Mouse (Mus musculus) ES-E14 (cell line): Measurements from ENCODE around the gene Eef1akmt4. TPM values are rescaled to one million over a fixed set of nuclear protein-coding genes. Genes with fewer than 3 reads are reported as not detected.

Source experiments
- DNase-seq: peaks from one replicate; pipeline ENCODE4 v3.0.0-alpha.2; 2013; ENCODE audit warnings: low read depth, low spot score
- H3K27ac ChIP-seq: 2 replicates; pipeline ENCODE4 v1.5.1; 2012; ENCODE audit warnings: low read depth, mild to moderate bottlenecking, low read length, moderate library complexity, mixed read lengths; ENCODE audit not compliant: poor library complexity, insufficient read depth, severe bottlenecking
- H3K36me3 ChIP-seq: 2 replicates; pipeline ENCODE4 v1.6.1; 2012; ENCODE audit warnings: mild to moderate bottlenecking, low read length, moderate library complexity, mixed read lengths; ENCODE audit not compliant: control insufficient read depth, poor library complexity, insufficient read depth, severe bottlenecking
- H3K4me1 ChIP-seq, 2 experiments: fragments of 150-350 bp in 1 of 2; sonication (generic) in 1 of 2; 2 replicates each; pipeline ENCODE4 v1.6.1; 2012; ENCODE audit warnings: low read length in 2 of 2, mild to moderate bottlenecking in 1 of 2, mixed read lengths in 1 of 2; ENCODE audit not compliant: control insufficient read depth in 2 of 2, insufficient read depth in 2 of 2, poor library complexity in 1 of 2
- H3K4me3 ChIP-seq, 2 experiments: fragments of 150-350 bp in 1 of 2; sonication (generic) in 1 of 2; 2 replicates each; pipeline ENCODE4 v1.5.1; 2012; ENCODE audit warnings: low read length in 2 of 2, low read depth in 1 of 2, mild to moderate bottlenecking in 1 of 2, mixed read lengths in 1 of 2; ENCODE audit not compliant: insufficient read depth in 1 of 2, poor library complexity in 1 of 2, severe bottlenecking in 1 of 2
- H3K9ac ChIP-seq: 2 replicates; pipeline ENCODE4 v1.6.1; 2012; ENCODE audit warnings: low read depth, mild to moderate bottlenecking, low read length, mixed read lengths; ENCODE audit not compliant: poor library complexity, insufficient read depth, severe bottlenecking
- H3K9me3 ChIP-seq: fragments of 150-350 bp; sonication (generic); 2 replicates; pipeline ENCODE4 v1.6.1; 2012; ENCODE audit warnings: low read depth, mild to moderate bottlenecking, low read length; ENCODE audit not compliant: control insufficient read depth, insufficient read depth
- CHD2 ChIP-seq: IDR thresholded peaks from 2 replicates; pipeline ENCODE4 v1.6.1; 2014; ENCODE audit warnings: mild to moderate bottlenecking, low read depth, low read length, inconsistent platforms
- HCFC1 ChIP-seq: IDR thresholded peaks from 2 replicates; pipeline ENCODE4 v1.6.1; 2012; ENCODE audit warnings: low read length, inconsistent platforms, borderline replicate concordance; ENCODE audit not compliant: insufficient read depth
- MAFK ChIP-seq: IDR thresholded peaks from 2 replicates; pipeline ENCODE4 v1.6.1; 2014; ENCODE audit warnings: mild to moderate bottlenecking, low read depth, low read length, inconsistent platforms; ENCODE audit not compliant: insufficient read depth
- ZC3H11A ChIP-seq: IDR thresholded peaks from 2 replicates; pipeline ENCODE4 v1.6.1; 2012; ENCODE audit warnings: low read depth, mild to moderate bottlenecking, inconsistent platforms, low read length, borderline replicate concordance
- ZNF384 ChIP-seq: IDR thresholded peaks from 2 replicates; pipeline ENCODE4 v1.6.1; 2012; ENCODE audit warnings: low read depth, low read length, inconsistent platforms
- in situ Hi-C, 2 experiments: fragments of 600-800 bp; cut with MboI; formaldehyde crosslinking; loops; one replicate each; pipeline ENCODE4 v1.15.1; 2025; ENCODE audit warnings: low sequenced_read_pairs in 2 of 2, inconsistent platforms in 1 of 2; ENCODE audit not compliant: unreplicated experiment in 2 of 2
- total RNA-seq: library from RNA; depleted of rRNA; stranded (reverse); fragments of 300-350 nt; gene quantifications from 2 replicates; pipeline ENCODE4 v1.2.3, GENCODE M21; 2012

Eef1akmt4 gene
- total RNA-seq, 1 experiment = 23.0 TPM

- Histone ChIP-seq H3K9ac (no peak overlapping the region), H3K4me1 (no peaks in the 10 kb centered on the region), H3K27ac (no peak overlapping the region), H3K36me3 (no peaks in the 10 kb centered on the region; the same call in 1 of the 2 replicates), H3K4me3 (no peak overlapping the region), H3K9me3 (no peaks in the 10 kb centered on the region)
- TF ChIP-seq HCFC1 = no peak
- TF ChIP-seq CHD2 = no peak
- TF ChIP-seq ZNF384 = no peak
- no peak for TF ChIP-seq ZC3H11A
- TF ChIP-seq MAFK = no peak
- no peak for DNase-seq
- in situ Hi-C loops = no loop called here
Measured at GRCm38 (mm10) chr16:20637410-20637809, 26.0 kb downstream of the Eef1akmt4 start.

DNA sequence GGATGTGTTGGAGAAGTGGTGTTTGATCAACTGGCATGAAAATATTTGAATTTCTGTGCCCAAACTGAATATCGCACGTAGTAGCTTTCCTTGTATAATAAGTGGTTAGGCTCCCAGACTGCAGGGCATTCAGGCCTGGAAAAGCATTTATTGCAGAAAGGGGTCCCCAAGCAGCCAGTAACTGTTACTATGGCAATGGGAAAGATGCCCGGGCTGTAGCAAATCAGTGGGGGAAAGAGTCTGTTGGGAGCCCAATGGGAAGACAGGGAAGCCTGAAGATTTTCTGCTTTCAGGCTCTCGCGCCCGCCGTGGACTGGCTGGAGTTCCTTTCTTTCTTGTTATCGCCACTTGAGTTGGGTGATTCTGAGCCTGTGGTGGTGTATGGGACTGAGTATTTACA, 27.0 kb downstream of the Eef1akmt4 start:
- H3K4me3 ChIP-seq = no peak overlapping the region
- H3K9ac ChIP-seq = no peak overlapping the region
- DNase-seq = no peak
- no peaks in the 10 kb centered on the region for H3K9me3 ChIP-seq
- no peaks in the 10 kb centered on the region for H3K4me1 ChIP-seq
- H3K36me3 ChIP-seq = no peaks in the 10 kb centered on the region
- no peak overlapping the region for H3K27ac ChIP-seq
- in situ Hi-C loops = no loop called here
- TF ChIP-seq HCFC1 (no peak), MAFK (no peak)

- H3K4me1 ChIP-seq = no peaks in the 10 kb centered on the region
- H3K36me3 ChIP-seq = no peaks in the 10 kb centered on the region
- H3K27ac ChIP-seq = no peak overlapping the region
- no peak for DNase-seq
- no peak for TF ChIP-seq CHD2
- TF ChIP-seq HCFC1 = no peak
- no peak for TF ChIP-seq ZC3H11A
- no peak for TF ChIP-seq ZNF384
- no peak for TF ChIP-seq MAFK
- in situ Hi-C loops = loop anchor here in 1 of 2 experiments (10.0 kb wide), 1 partner anchor 137 kb away; no protein-coding TSS in a partner anchor
- H3K4me3 ChIP-seq = no peak overlapping the region
- H3K9me3 ChIP-seq = no peaks in the 10 kb centered on the region
- H3K9ac ChIP-seq = no peak overlapping the region
Measured at GRCm38 (mm10) chr16:20642161-20642560, 30.8 kb downstream of the Eef1akmt4 start.

DNA sequence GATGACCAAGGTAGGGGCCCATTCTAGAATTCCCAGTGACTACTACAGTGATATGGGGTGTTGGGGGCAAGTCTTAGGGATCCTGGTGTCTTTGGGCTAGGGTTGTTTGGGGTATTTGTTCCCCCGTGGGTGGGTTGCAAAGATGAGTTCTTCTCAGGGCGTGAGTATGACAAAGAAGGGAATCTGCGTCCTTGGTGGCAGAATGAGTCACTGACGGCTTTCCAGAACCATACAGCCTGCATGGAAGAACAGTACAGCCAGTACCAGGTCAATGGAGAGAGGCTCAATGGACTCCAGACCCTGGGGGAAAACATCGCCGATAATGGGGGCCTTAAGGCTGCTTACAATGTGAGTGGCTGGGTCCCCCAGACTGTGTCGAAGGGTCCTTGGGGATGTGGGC, 32.5 kb downstream of the Eef1akmt4 start:
- no peak for DNase-seq
- no peaks in the 10 kb centered on the region for H3K4me1 ChIP-seq
- H3K4me3 ChIP-seq = no peak overlapping the region
- H3K9me3 ChIP-seq = no peaks in the 10 kb centered on the region
- H3K36me3 ChIP-seq = no peaks in the 10 kb centered on the region
- no peak overlapping the region for H3K27ac ChIP-seq
- no peak overlapping the region for H3K9ac ChIP-seq
- TF ChIP-seq ZNF384 = no peak
- TF ChIP-seq MAFK = no peak
- TF ChIP-seq CHD2 = no peak
- TF ChIP-seq HCFC1 = no peak
- TF ChIP-seq ZC3H11A = no peak
- in situ Hi-C loops = loop anchor here in 1 of 2 experiments (10.0 kb wide), 1 partner anchor 139 kb away; no protein-coding TSS in a partner anchor
